Mouse (Mus musculus) midbrain, embryonic 13.5 days (tissue): Measurements from ENCODE around the gene Lce1a2. TPM values are rescaled to one million over a fixed set of nuclear protein-coding genes. Genes with fewer than 3 reads are reported as not detected.

Source experiments
- ATAC-seq: fragments of 200-750 bp; cut with Nextera tagmentation; 2 replicates; pipeline ENCODE4 v1.8.0; 2017; ENCODE audit warnings: mild to moderate bottlenecking, moderate TSS enrichment, moderate library complexity
- H3K27ac ChIP-seq: fragments of 300-500 bp; sonication (generic); 2 replicates; pipeline ENCODE4 v1.5.1; 2015; ENCODE audit warnings: inconsistent platforms, mild to moderate bottlenecking, moderate library complexity
- H3K27me3 ChIP-seq: fragments of 300-500 bp; sonication (generic); 2 replicates; pipeline ENCODE4 v1.6.1; 2015; ENCODE audit warnings: mild to moderate bottlenecking, inconsistent platforms
- H3K36me3 ChIP-seq: fragments of 300-500 bp; sonication (generic); 2 replicates; pipeline ENCODE4 v1.6.1; 2015; ENCODE audit warnings: mild to moderate bottlenecking, inconsistent platforms
- H3K4me1 ChIP-seq: fragments of 300-500 bp; sonication (generic); replicated peaks from 2 replicates; pipeline ENCODE4 v1.6.1; 2015; ENCODE audit warnings: inconsistent platforms
- H3K4me2 ChIP-seq: fragments of 300-500 bp; sonication (generic); replicated peaks from 2 replicates; pipeline ENCODE4 v1.6.1; 2015; ENCODE audit warnings: moderate library complexity, mild to moderate bottlenecking, inconsistent platforms
- H3K4me3 ChIP-seq: fragments of 300-500 bp; sonication (generic); replicated peaks from 2 replicates; pipeline ENCODE4 v1.5.1; 2015; ENCODE audit warnings: mild to moderate bottlenecking, inconsistent platforms
- H3K9ac ChIP-seq: fragments of 300-500 bp; sonication (generic); replicated peaks from 2 replicates; pipeline ENCODE4 v1.6.1; 2015; ENCODE audit warnings: mild to moderate bottlenecking, inconsistent platforms
- H3K9me3 ChIP-seq: fragments of 300-500 bp; sonication (generic); 2 replicates; pipeline ENCODE4 v1.6.1; 2016; ENCODE audit warnings: mild to moderate bottlenecking, inconsistent platforms
- WGBS: fragments of 180-500 bp; shearing (Covaris S2); methylation state at CpG from one replicate; pipeline ENCODE4 v1.1.7; 2015; 5-methylcytosine and 5-hydroxymethylcytosine counted together
- polyA plus RNA-seq: library from polyadenylated mRNA; unstranded; fragments of >200 nt; fragmentation: Nextera tagmentation; extraction: Ambion mirVana; gene quantifications from 2 replicates; pipeline ENCODE4 v1.2.1, GENCODE M21; 2015

Lce1a2 gene
- polyA plus RNA-seq, 1 experiment from 2014 or later = not detected

DNA sequence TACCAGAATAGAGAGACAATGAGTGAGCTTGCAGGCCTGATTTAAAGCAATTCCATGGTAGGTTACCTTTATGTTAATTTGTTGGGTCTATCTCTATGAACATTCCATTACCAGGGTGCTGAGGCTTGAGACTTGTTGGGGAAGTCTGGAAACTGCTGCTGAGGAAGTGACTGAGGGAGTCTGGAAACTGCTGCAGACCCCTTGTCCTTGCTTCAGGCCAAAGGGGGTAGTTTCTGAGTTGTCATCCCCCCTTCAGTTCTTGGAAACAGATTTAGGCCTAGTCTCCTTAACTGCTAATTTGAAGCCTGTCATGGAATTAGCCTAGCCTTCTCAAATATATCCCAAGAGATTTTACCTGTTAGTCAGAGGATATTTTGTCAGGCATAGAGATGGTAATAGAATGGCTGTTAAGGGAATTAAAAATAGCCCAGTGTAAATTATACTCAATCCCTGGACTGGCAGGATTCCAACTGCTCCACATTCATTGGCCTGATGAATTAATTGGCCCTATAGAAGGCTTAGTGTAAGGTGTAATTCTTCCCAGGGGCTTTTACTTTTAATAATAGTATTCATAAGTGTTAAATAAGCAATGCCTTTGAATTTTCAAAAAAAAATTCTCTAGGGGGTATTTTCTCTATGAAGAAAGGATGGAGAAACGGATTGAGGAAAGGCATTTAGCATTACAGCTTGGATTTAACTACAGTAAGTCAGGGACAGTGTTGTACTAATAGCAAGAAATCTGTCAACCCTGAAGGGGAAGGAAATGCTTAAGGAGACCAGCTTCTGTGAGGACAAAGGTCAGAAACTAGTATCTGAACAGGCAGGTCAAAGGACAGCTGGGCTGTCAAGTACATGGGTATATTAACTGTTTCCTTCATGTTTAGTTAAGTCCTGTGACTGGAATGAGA is 32.1 kb downstream of the Lce1a2 start:
- peak; percentile 79 for ATAC-seq
- Histone ChIP-seq H3K27me3 (no peaks in the 10 kb centered on the region), H3K9ac (no peak overlapping the region), H3K4me2 (no peak overlapping the region), H3K27ac (no peak overlapping the region), H3K4me3 (no peak overlapping the region), H3K4me1 (no peaks in the 10 kb centered on the region), H3K9me3 (no peaks in the 10 kb centered on the region), H3K36me3 (no peaks in the 10 kb centered on the region)
- WGBS = 16% methylated on average over 1 of the region's 1 CpGs

DNA sequence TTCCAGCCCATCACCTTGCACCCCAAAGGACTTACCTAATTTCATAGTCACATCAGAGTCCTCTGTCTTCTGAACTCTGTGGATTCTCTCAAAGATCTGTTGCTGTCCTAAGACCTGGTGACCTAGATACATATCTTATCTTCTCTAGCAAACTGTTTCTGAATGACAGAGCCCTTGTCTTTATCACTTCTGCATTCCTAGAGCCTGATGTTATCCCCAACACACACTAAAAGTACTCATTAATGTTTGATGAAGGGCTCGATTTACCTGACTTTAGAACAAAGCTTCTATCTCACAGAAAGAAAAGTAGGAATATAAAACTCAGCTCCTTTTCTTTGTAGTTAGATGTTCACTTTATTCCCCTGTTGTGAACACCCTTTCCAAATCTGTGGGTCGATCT is 48.6 kb downstream of the Lce1a2 start, which contains the start of gene Lce6a:
Gene Lce6a (minus strand): TSS at position 101 of the 400 bp plus-strand sequence.
- no peaks in the 10 kb centered on the region for H3K9me3 ChIP-seq

More for the DNA sequence above, 48.6 kb downstream of the Lce1a2 start, which contains the start of gene Lce6a:
- 82% methylated on average over 2 of the region's 2 CpGs for WGBS
- Histone ChIP-seq H3K36me3 (no peaks in the 10 kb centered on the region), H3K4me3 (no peak within 1 kb of the TSS), H3K4me1 (no peaks in the 10 kb centered on the region), H3K27ac (no peak within 1 kb of the TSS), H3K4me2 (no peak within 1 kb of the TSS), H3K9ac (no peak within 1 kb of the TSS), H3K27me3 (no peaks in the 10 kb centered on the region)
- no peak for ATAC-seq

Other genes with a start within 250 kb of the Lce1a2 start
- gene Gm9774, start 240.9 kb downstream of the Lce1a2 start, polyA plus RNA-seq = 9.8 and 12.0 TPM in 2 replicates
- not detected in 2 replicates for gene Sprr2k, start 237.7 kb downstream of the Lce1a2 start, polyA plus RNA-seq
- gene Sprr1b, start 231.5 kb downstream of the Lce1a2 start, polyA plus RNA-seq = not detected in 2 replicates
- gene Sprr3, start 211.6 kb downstream of the Lce1a2 start, polyA plus RNA-seq = not detected in 2 replicates
- not detected in 2 replicates for gene Sprr1a, start 184.4 kb downstream of the Lce1a2 start, polyA plus RNA-seq
- not detected in 2 replicates for gene Sprr4, start 169.8 kb downstream of the Lce1a2 start, polyA plus RNA-seq
- gene 2310046K23Rik, start 135.8 kb downstream of the Lce1a2 start, polyA plus RNA-seq = not detected in 2 replicates
- gene Ivl, start 96.6 kb downstream of the Lce1a2 start, polyA plus RNA-seq = not detected in 2 replicates
- not detected in 2 replicates for gene Smcp, start 81.3 kb downstream of the Lce1a2 start, polyA plus RNA-seq
- not detected in 2 replicates for gene 2210017I01Rik, start 62.8 kb downstream of the Lce1a2 start, polyA plus RNA-seq
- not detected in 2 replicates for gene Lce6a, start 48.7 kb downstream of the Lce1a2 start, polyA plus RNA-seq
- gene Lce1a1, start 22.0 kb downstream of the Lce1a2 start, polyA plus RNA-seq = not detected in 2 replicates
- not detected in 2 replicates for gene Lce1b, start 13.4 kb downstream of the Lce1a2 start, polyA plus RNA-seq
- not detected in 2 replicates for gene Lce1c, start 8.9 kb upstream of the Lce1a2 start, polyA plus RNA-seq
- gene Lce1d, start 16.9 kb upstream of the Lce1a2 start, polyA plus RNA-seq = not detected in 2 replicates
- not detected in 2 replicates for gene Lce1e, start 38.8 kb upstream of the Lce1a2 start, polyA plus RNA-seq
- not detected in 2 replicates for gene Lce1f, start 50.0 kb upstream of the Lce1a2 start, polyA plus RNA-seq
- gene Gm38119, start 68.8 kb upstream of the Lce1a2 start, polyA plus RNA-seq = not detected in 2 replicates
- not detected in 2 replicates for gene Lce1g, start 82.0 kb upstream of the Lce1a2 start, polyA plus RNA-seq
- not detected in 2 replicates for gene Lce1h, start 94.8 kb upstream of the Lce1a2 start, polyA plus RNA-seq
- gene Lce1i, start 108.6 kb upstream of the Lce1a2 start, polyA plus RNA-seq = not detected in 2 replicates
- not detected in 2 replicates for gene Lce1j, start 120.2 kb upstream of the Lce1a2 start, polyA plus RNA-seq
- gene Lce1k, start 137.6 kb upstream of the Lce1a2 start, polyA plus RNA-seq = not detected in 2 replicates
- not detected in 2 replicates for gene Kprp, start 156.9 kb upstream of the Lce1a2 start, polyA plus RNA-seq
- not detected in 2 replicates for gene Lce1l, start 181.0 kb upstream of the Lce1a2 start, polyA plus RNA-seq
- gene 2310050C09Rik, start 199.9 kb upstream of the Lce1a2 start, polyA plus RNA-seq = not detected in 2 replicates